Mouse (Mus musculus) left cerebral cortex, postnatal 25 days (tissue): ENCODE measurements around the gene Smok3a. TPM values are rescaled to one million over a fixed set of nuclear protein-coding genes. Genes with fewer than 3 reads are reported as not detected.
"Not testable (repeated sequence)": the region's sequence is repeated elsewhere in the genome, so short reads cannot be mapped to it uniquely, and the experiment has no call there.

Experiments
- DNase-seq, 2 experiments: peaks; one replicate each; pipeline ENCODE4 v3.0.0; 2022; ENCODE audit warnings: low spot score in 2 of 2, mixed read lengths in 1 of 2
- intact Hi-C: fragments of 180-260 bp; cut with DNase I; formaldehyde crosslinking; loops from one replicate; pipeline ENCODE4 v1.15.1; 2025
- total RNA-seq, 2 experiments: library from RNA; stranded (reverse); gene quantifications; 2 replicates each; pipeline ENCODE4 v1.2.3; 2021

Smok3a gene
- not detected for total RNA-seq

DNA sequence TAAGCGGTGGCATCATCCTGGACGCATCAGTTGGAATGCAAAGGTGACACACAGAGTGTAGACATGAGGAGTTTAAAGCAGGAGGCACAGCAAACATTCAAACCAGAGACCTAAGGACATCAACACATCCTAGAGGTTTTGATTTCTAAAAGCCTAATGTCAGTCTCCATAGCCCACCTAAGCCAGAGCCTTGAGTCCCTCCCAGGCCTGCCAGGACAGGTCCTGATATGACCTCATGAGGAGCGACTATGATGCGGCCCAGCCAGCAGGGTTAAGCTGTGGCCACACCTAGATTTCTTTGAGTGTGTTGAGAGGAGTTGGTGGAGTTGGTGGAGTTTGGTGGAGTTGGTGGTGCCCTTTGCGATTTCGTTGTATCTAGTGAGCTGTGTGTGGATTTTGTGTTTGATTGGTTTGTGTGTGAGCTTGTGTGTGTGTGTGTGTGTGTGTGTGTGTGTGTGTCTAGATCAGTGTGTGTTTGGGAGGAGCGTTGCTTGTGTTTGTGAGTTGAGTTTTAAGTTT is at the start of gene Smok3a, which contains the start of gene Smok3b:
Gene Smok3a, plus strand, starts transcription at position 301 of the 519 bp plus-strand sequence.
Gene Smok3b, plus strand, starts transcription at position 469 of the 519 bp plus-strand sequence.
- DNase-seq, intact Hi-C loops: not testable (repeated sequence)

- intact Hi-C loops: loop anchor here (1.0 kb wide), 1 partner anchor 87 kb away; no protein-coding TSS in a partner anchor
- DNase-seq: no peak
Measured at GRCm38 (mm10) chr5:137973161-137973560, 47.9 kb upstream of the Smok3a start.

GRCm38 (mm10) chr5:137973738-137974137 is 47.3 kb upstream of the Smok3a start:
- DNase-seq: peak; percentile 3 to 11
- intact Hi-C loops: loop anchor here (1.0 kb wide), 1 partner anchor 87 kb away; no protein-coding TSS in a partner anchor

- intact Hi-C loops: no loop called here
- no peak for DNase-seq
Measured at GRCm38 (mm10) chr5:137974724-137975123, 46.3 kb upstream of the Smok3a start.

- no peak for DNase-seq
- intact Hi-C loops: no loop called here
Measured at GRCm38 (mm10) chr5:137975434-137975833, 45.6 kb upstream of the Smok3a start.

GRCm38 (mm10) chr5:137977291-137977690 is 43.8 kb upstream of the Smok3a start:
- intact Hi-C loops: no loop called here
- no peak for DNase-seq

- no peak for DNase-seq
- intact Hi-C loops: no loop called here
Measured at GRCm38 (mm10) chr5:137979081-137979480, 42.0 kb upstream of the Smok3a start.

- no peak for DNase-seq
- intact Hi-C loops: no loop called here
Measured at GRCm38 (mm10) chr5:137981300-137981699, 39.8 kb upstream of the Smok3a start, which contains the start of gene Azgp1. Azgp1 (plus strand) TSS chr5:137981520.

GRCm38 (mm10) chr5:137986351-137986750 is 34.7 kb upstream of the Smok3a start:
- intact Hi-C loops: no loop called here
- DNase-seq: no peak

GRCm38 (mm10) chr5:138009437-138009836 is 11.6 kb upstream of the Smok3a start:
- intact Hi-C loops: no loop called here
- DNase-seq: no peak

GRCm38 (mm10) chr5:138012382-138012781 is 8.7 kb upstream of the Smok3a start:
- DNase-seq: no peak
- intact Hi-C loops: no loop called here

DNA sequence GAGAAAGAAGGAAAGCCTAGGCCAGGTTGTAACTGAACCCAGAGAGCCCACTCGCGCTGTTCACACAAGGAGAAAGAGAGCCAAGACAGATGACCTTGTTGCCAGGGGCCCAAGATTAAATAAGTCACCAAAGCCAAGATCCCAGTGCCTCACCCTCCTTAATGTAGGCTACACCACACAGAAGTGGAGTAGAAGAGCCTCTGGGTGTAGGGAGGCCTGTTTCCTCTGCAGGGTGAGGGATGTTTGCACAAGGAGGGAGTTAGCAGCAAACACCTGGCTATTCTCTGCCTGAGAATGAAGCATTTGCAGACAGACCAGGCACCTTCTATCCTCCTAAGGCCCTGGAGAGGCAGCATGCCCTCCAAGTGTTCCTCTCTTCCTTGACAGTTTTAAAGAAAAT is 4.5 kb upstream of the Smok3a start:
- DNase-seq: no peak
- intact Hi-C loops: no loop called here

DNA sequence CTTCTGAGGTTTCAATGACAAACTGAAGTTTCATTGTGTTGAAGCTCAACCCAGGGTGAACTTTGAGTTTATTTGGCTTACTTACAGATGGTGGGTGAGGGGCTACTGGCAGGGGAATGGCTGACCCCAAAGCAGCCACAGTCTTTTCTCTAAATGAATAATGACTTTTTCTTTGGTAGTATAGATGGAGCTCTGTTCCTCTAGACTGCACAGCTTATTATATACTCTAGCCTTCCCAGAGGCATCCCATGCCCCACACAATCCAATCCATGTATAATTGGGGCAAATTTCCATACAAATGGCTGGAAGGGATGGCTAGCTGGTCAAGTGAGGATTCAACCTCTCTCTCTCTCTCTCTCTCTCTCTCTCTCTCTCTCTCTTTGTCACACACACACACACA is 4.1 kb upstream of the Smok3a start:
- no peak for DNase-seq
- intact Hi-C loops: no loop called here

GRCm38 (mm10) chr5:138019577-138019976 is 1.5 kb upstream of the Smok3a start:
- intact Hi-C loops, DNase-seq: not testable (repeated sequence)

DNA sequence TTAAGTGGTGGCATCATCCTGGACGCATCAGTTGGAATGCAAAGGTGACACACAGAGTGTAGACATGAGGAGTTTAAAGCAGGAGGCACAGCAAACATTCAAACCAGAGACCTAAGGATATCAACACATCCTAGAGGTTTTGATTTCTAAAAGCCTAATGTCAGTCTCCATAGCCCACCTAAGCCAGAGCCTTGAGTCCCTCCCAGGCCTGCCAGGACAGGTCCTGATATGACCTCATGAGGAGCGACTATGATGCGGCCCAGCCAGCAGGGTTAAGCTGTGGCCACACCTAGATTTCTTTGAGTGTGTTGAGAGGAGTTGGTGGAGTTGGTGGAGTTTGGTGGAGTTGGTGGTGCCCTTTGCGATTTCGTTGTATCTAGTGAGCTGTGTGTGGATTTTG is 31.8 kb downstream of the Smok3a start, which contains the start of gene Smok3c:
Gene Smok3c, plus strand, starts transcription at position 301 of the 400 bp plus-strand sequence.
- DNase-seq, intact Hi-C loops: not testable (repeated sequence)

DNA sequence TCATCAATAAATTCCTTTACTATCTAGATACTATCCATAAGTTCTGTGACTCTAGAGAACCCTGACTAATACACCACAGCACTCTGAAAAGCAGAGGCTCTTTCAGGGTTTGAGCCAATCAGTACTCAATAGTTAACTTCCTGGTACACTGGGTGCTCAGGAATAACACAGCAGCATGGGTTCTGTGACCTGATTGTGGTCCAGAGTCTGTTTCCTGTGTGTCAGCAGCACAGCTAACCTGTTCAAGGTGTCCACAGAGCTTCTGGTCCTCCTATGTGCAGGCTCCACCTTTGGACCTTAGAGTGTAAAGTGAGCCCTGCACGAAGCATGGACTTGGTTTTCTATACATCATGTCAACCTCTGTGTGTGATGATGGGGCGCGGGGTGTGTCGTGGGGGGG is 52.7 kb downstream of the Smok3a start:
- intact Hi-C loops: no loop called here

GRCm38 (mm10) chr5:138075684-138076083 is 54.6 kb downstream of the Smok3a start:
- no peak for DNase-seq
- intact Hi-C loops: no loop called here

More for the DNA sequence above, 52.7 kb downstream of the Smok3a start:
- no peak for DNase-seq

DNA sequence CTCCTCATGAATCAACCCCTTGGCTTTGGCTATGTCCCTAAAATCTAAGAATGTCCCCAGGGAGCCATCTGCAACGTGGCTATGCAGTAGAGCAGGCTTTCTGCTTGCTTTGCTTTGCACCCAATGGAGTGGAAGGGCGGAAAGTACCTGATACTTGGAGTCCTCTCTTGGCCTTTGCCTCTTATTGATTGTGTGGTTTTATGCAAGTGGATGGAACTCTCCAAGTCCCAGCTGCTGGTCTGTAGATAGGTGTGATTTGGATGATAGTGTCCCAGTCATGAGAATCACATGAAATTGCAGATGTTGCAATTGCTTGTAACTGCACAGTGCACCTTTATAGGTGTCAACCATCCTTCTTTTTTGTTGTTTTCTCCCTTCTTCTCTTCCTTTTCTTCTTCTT is 55.1 kb downstream of the Smok3a start:
- intact Hi-C loops: no loop called here
- DNase-seq: no peak

DNA sequence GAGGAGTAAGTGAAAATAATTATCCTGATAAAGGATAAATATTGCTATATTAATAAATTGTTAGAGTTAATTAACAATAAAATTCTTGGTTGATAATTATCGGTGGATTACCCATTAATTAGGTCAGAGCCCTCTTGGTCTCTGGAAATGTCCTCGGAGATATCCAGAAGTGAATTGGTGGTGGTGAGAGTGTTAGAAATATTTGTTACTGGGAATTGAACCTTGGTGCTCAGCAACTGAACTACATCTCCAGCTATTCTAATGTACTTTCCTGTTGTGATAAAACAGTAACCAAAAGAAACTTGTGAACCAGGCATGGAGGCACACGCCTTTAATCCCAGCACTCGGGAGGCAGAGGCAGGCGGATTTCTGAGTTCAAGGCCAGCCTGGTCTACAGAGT is 59.4 kb downstream of the Smok3a start:
- intact Hi-C loops: no loop called here
- no peak for DNase-seq

DNA sequence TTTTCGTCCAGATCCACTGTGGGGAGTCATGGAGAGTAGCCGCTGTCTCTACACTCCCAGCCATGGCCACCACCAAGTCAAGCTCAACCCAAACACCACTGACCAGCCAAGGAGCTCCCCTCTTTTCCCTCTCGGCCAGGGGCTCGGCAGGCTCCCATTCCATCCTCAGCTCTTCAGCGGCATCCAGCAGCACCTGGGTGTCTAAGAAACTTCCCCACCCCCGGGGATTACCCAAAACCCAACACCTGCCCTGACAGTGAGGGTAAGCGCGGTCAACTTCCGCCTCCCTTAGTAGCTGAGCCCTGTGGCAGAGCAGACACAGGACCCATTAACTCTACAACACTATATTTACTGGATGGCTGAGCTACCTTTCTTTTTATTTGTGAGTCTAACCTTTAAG is 60.4 kb downstream of the Smok3a start:
- intact Hi-C loops: no loop called here
- no peak for DNase-seq

GRCm38 (mm10) chr5:138083318-138083900 is 62.3 kb downstream of the Smok3a start:
- intact Hi-C loops: no loop called here
- no peak for DNase-seq
